Mouse (Mus musculus) megakaryocyte, embryonic 14.5 days (primary cell): ENCODE results near the gene Rgs12.

Experiments used
- FLI1 ChIP-seq: IDR thresholded peaks from 2 replicates; pipeline ENCODE4 v1.6.1; 2012; ENCODE audit warnings: low read length, inconsistent platforms, mixed read lengths
- GATA1 ChIP-seq: IDR thresholded peaks from 3 replicates; pipeline ENCODE4 v1.6.1; 2012; ENCODE audit warnings: mixed read lengths, low read length, inconsistent platforms, borderline replicate concordance

- TF ChIP-seq GATA1 (no peak), FLI1 (no peak)
Measured at GRCm38 (mm10) chr5:34972471-34972870, 23.2 kb downstream of the Rgs12 start.
